Mouse (Mus musculus) CD4-positive helper T cell, adult 2 months (primary cell): ENCODE measurements around the gene Col4a2.

Source experiments
- DNase-seq: peaks from one replicate; pipeline ENCODE4 v3.0.0-alpha.2; 2012; ENCODE audit warnings: low read depth, missing footprints, low spot score

The Col4a2 gene

GRCm38 (mm10) chr8:11357921-11358436 lies 45.4 kb downstream of the Col4a2 start:
- no peak for DNase-seq

- no peak for DNase-seq
Measured at GRCm38 (mm10) chr8:11359846-11360245, 47.2 kb downstream of the Col4a2 start.

- DNase-seq: no peak
Measured at GRCm38 (mm10) chr8:11361546-11362277, 49.1 kb downstream of the Col4a2 start.

GRCm38 (mm10) chr8:11362278-11363214 lies 49.9 kb downstream of the Col4a2 start:
- DNase-seq: no peak

- no peak for DNase-seq
Measured at GRCm38 (mm10) chr8:11363340-11364126, 50.9 kb downstream of the Col4a2 start.

- DNase-seq: no peak
Measured at GRCm38 (mm10) chr8:11366251-11366650, 53.6 kb downstream of the Col4a2 start.

GRCm38 (mm10) chr8:11366741-11367140 lies 54.1 kb downstream of the Col4a2 start:
- DNase-seq: no peak

GRCm38 (mm10) chr8:11367670-11368069 lies 55.1 kb downstream of the Col4a2 start:
- DNase-seq: no peak

GRCm38 (mm10) chr8:11369526-11370203 lies 57.1 kb downstream of the Col4a2 start:
- no peak for DNase-seq

- no peak for DNase-seq
Measured at GRCm38 (mm10) chr8:11371347-11371746, 58.7 kb downstream of the Col4a2 start.

- DNase-seq: no peak
Measured at GRCm38 (mm10) chr8:11372080-11372479, 59.5 kb downstream of the Col4a2 start.

GRCm38 (mm10) chr8:11373643-11374325 lies 61.2 kb downstream of the Col4a2 start:
- DNase-seq: no peak

- no peak for DNase-seq
Measured at GRCm38 (mm10) chr8:11374326-11375076, 61.9 kb downstream of the Col4a2 start.

GRCm38 (mm10) chr8:11375749-11376438 lies 63.3 kb downstream of the Col4a2 start:
- DNase-seq: no peak

- DNase-seq: no peak
Measured at GRCm38 (mm10) chr8:11377391-11378210, 65.0 kb downstream of the Col4a2 start.

GRCm38 (mm10) chr8:11379590-11379989 lies 67.0 kb downstream of the Col4a2 start:
- no peak for DNase-seq

GRCm38 (mm10) chr8:11381544-11381943 lies 68.9 kb downstream of the Col4a2 start:
- DNase-seq: no peak
